Mouse (Mus musculus) lung, embryonic 14.5 days (tissue): ENCODE results near the gene Gm20388. TPM values are rescaled to one million over a fixed set of nuclear protein-coding genes. Genes with fewer than 3 reads are reported as not detected.

ENCODE experiments used
- ATAC-seq: fragments of 200-750 bp; cut with Nextera tagmentation; 2 replicates; pipeline ENCODE4 v1.8.0; 2017; ENCODE audit warnings: mild to moderate bottlenecking, moderate TSS enrichment, moderate library complexity; ENCODE audit not compliant: insufficient read depth
- DNase-seq: peaks from one replicate; pipeline ENCODE4 v3.0.0-alpha.2; 2015
- H3K27ac ChIP-seq: fragments of 300-500 bp; sonication (generic); 2 replicates; pipeline ENCODE4 v1.5.1; 2014; ENCODE audit warnings: low read depth, mild to moderate bottlenecking, moderate library complexity
- H3K27me3 ChIP-seq: fragments of 300-500 bp; sonication (generic); 2 replicates; pipeline ENCODE4 v1.6.1; 2014; ENCODE audit warnings: low read length, control low read depth; ENCODE audit not compliant: insufficient read depth
- H3K36me3 ChIP-seq: fragments of 300-500 bp; sonication (generic); 2 replicates; pipeline ENCODE4 v1.6.1; 2014; ENCODE audit warnings: control low read depth; ENCODE audit not compliant: insufficient read depth
- H3K4me1 ChIP-seq: fragments of 300-500 bp; sonication (generic); 2 replicates; pipeline ENCODE4 v1.6.1; 2014; ENCODE audit warnings: antibody characterized with exemption, control low read depth; ENCODE audit not compliant: insufficient read depth
- H3K4me2 ChIP-seq: fragments of 300-500 bp; sonication (generic); 2 replicates; pipeline ENCODE4 v1.6.1; 2014; ENCODE audit warnings: mild to moderate bottlenecking
- H3K4me3 ChIP-seq: fragments of 300-500 bp; sonication (generic); 2 replicates; pipeline ENCODE4 v1.5.1; 2014; ENCODE audit warnings: low read depth, low read length
- H3K9ac ChIP-seq: fragments of 300-500 bp; sonication (generic); 2 replicates; pipeline ENCODE4 v1.6.1; 2014
- H3K9me3 ChIP-seq: fragments of 300-500 bp; sonication (generic); 2 replicates; pipeline ENCODE4 v1.6.1; 2016; ENCODE audit warnings: low read depth, low read length, control low read depth
- CTCF ChIP-seq: IDR thresholded peaks from 2 replicates; pipeline ENCODE4 v1.5.1; 2016; ENCODE audit warnings: antibody characterized with exemption, low read depth
- WGBS: fragments of 180-500 bp; shearing (Covaris S2); extraction: QIAGEN DNeasy Blood & Tissue Kit; methylation state at CpG from one replicate; pipeline ENCODE4 v1.1.7; 2014; 5-methylcytosine and 5-hydroxymethylcytosine counted together
- polyA plus RNA-seq: library from polyadenylated mRNA; unstranded; fragments of >200 nt; fragmentation: Nextera tagmentation; extraction: Ambion mirVana; gene quantifications from 2 replicates; pipeline ENCODE4 v1.2.1, GENCODE M21; 2014

The Gm20388 gene
- polyA plus RNA-seq, 1 experiment from 2014 or later = not detected

GRCm38 (mm10) chr8:120532517-120533215 lies 622.0 kb downstream of the Gm20388 start:
- H3K27me3 ChIP-seq = 0 out of 2 replicates have a peak, but pooled peaks cover 2% of the 10 kb centered on the region
- H3K4me2 ChIP-seq = peak overlapping the region; percentile 52
- peaks cover 62% of the 10 kb centered on the region for H3K4me1 ChIP-seq
- H3K9ac ChIP-seq = no peak overlapping the region; the same call in 1 of the 2 replicates
- DNase-seq (peak; percentile 65), ATAC-seq (no peak)
- H3K36me3 ChIP-seq = no peaks in the 10 kb centered on the region
- no peaks in the 10 kb centered on the region for H3K9me3 ChIP-seq
- peak overlapping the region; percentile 72 for H3K27ac ChIP-seq
- H3K4me3 ChIP-seq = no peak overlapping the region
- TF ChIP-seq CTCF = no peak
- 4% methylated on average over 29 of the region's 29 CpGs for WGBS

- 51% methylated on average over 3 of the region's 3 CpGs for WGBS
- peak overlapping the region; percentile 72; the same call in 1 of the 2 replicates for H3K27ac ChIP-seq
- no peaks in the 10 kb centered on the region for H3K9me3 ChIP-seq
- H3K27me3 ChIP-seq = 0 out of 2 replicates have a peak, but pooled peaks cover 2% of the 10 kb centered on the region
- no peak overlapping the region for H3K4me3 ChIP-seq
- ATAC-seq (no peak), DNase-seq (no peak)
- peak overlapping the region; percentile 52; the same call in 1 of the 2 replicates for H3K4me2 ChIP-seq
- no peak overlapping the region for H3K9ac ChIP-seq
- no peaks in the 10 kb centered on the region for H3K36me3 ChIP-seq
- peaks cover 57% of the 10 kb centered on the region for H3K4me1 ChIP-seq
- TF ChIP-seq CTCF = no peak
Observed at GRCm38 (mm10) chr8:120533380-120533779, 622.7 kb downstream of the Gm20388 start.

- H3K9ac ChIP-seq = no peak overlapping the region
- 49% methylated on average over 8 of the region's 8 CpGs for WGBS
- DNase-seq (no peak), ATAC-seq (no peak)
- peaks cover 57% of the 10 kb centered on the region for H3K4me1 ChIP-seq
- no peak overlapping the region for H3K4me3 ChIP-seq
- no peaks in the 10 kb centered on the region for H3K36me3 ChIP-seq
- 0 out of 2 replicates have a peak, but pooled peaks cover 2% of the 10 kb centered on the region for H3K27me3 ChIP-seq
- no peak overlapping the region for H3K27ac ChIP-seq
- TF ChIP-seq CTCF = no peak
- no peak overlapping the region for H3K4me2 ChIP-seq
- H3K9me3 ChIP-seq = no peaks in the 10 kb centered on the region
Observed at GRCm38 (mm10) chr8:120534080-120534479, 623.4 kb downstream of the Gm20388 start.

GRCm38 (mm10) chr8:120534504-120535368 lies 624.1 kb downstream of the Gm20388 start:
- Histone ChIP-seq H3K27me3 (0 out of 2 replicates have a peak, but pooled peaks cover 2% of the 10 kb centered on the region), H3K9me3 (no peaks in the 10 kb centered on the region), H3K4me1 (peaks cover 61% of the 10 kb centered on the region), H3K4me3 (no peak overlapping the region), H3K4me2 (peak overlapping the region; percentile 99), H3K36me3 (no peaks in the 10 kb centered on the region), H3K9ac (no peak overlapping the region), H3K27ac (no peak overlapping the region)
- WGBS = 9% methylated on average over 14 of the region's 14 CpGs
- peak; percentile 54 for ATAC-seq
- peak; percentile 93 for DNase-seq
- TF ChIP-seq CTCF = peak; percentile 100

- ATAC-seq = no peak
- DNase-seq = peak; percentile 72
- H3K4me3 ChIP-seq = peak overlapping the region; percentile 61
- peak overlapping the region; percentile 71 for H3K9ac ChIP-seq
- under 1% methylated on average over 77 of the region's 79 CpGs for WGBS
- H3K9me3 ChIP-seq = no peaks in the 10 kb centered on the region
- H3K4me2 ChIP-seq = peak overlapping the region; percentile 99
- no peaks in the 10 kb centered on the region for H3K36me3 ChIP-seq
- peaks cover 68% of the 10 kb centered on the region for H3K4me1 ChIP-seq
- 0 out of 2 replicates have a peak, but pooled peaks cover 2% of the 10 kb centered on the region for H3K27me3 ChIP-seq
- no peak for TF ChIP-seq CTCF
- H3K27ac ChIP-seq = peak overlapping the region; percentile 95
Observed at GRCm38 (mm10) chr8:120535452-120536305, 625.0 kb downstream of the Gm20388 start.
